Mouse (Mus musculus) liver, embryonic 11.5 days (tissue): Measurements from ENCODE around the gene Acox3. TPM values are rescaled to one million over a fixed set of nuclear protein-coding genes. Genes with fewer than 3 reads are reported as not detected.

ENCODE experiments used
- ATAC-seq: fragments of 200-750 bp; cut with Nextera tagmentation; replicated peaks from 2 replicates; pipeline ENCODE4 v1.8.0; 2017; ENCODE audit warnings: moderate number of reproducible peaks, mild to moderate bottlenecking, moderate TSS enrichment, moderate library complexity; ENCODE audit not compliant: low FRiP score
- DNase-seq: peaks from one replicate; pipeline ENCODE4 v3.0.0-alpha.2; 2017; ENCODE audit warnings: low spot score
- H3K27ac ChIP-seq: fragments of 300-500 bp; sonication (generic); 2 replicates; pipeline ENCODE4 v1.5.1; 2014; ENCODE audit warnings: mild to moderate bottlenecking, low read depth, low read length, control low read depth
- H3K27me3 ChIP-seq: fragments of 300-500 bp; sonication (generic); replicated peaks from 2 replicates; pipeline ENCODE4 v1.6.1; 2014; ENCODE audit warnings: low read length, mixed read lengths; ENCODE audit not compliant: control insufficient read depth, insufficient read depth
- H3K36me3 ChIP-seq: fragments of 300-500 bp; sonication (generic); 2 replicates; pipeline ENCODE4 v1.6.1; 2014; ENCODE audit warnings: mild to moderate bottlenecking, low read length, moderate library complexity, mixed read lengths; ENCODE audit not compliant: control insufficient read depth, insufficient read depth
- H3K4me1 ChIP-seq: fragments of 300-500 bp; sonication (generic); replicated peaks from 2 replicates; pipeline ENCODE4 v1.6.1; 2014; ENCODE audit warnings: low read length, mixed read lengths; ENCODE audit not compliant: control insufficient read depth, insufficient read depth
- H3K4me2 ChIP-seq: fragments of 300-500 bp; sonication (generic); 2 replicates; pipeline ENCODE4 v1.6.1; 2014; ENCODE audit warnings: mild to moderate bottlenecking, control low read depth, moderate library complexity
- H3K4me3 ChIP-seq: fragments of 300-500 bp; sonication (generic); 2 replicates; pipeline ENCODE4 v1.5.1; 2014; ENCODE audit warnings: low read depth, low read length, control low read depth
- H3K9ac ChIP-seq: fragments of 300-500 bp; sonication (generic); 2 replicates; pipeline ENCODE4 v1.6.1; 2014; ENCODE audit warnings: low read depth, low read length, control low read depth
- H3K9me3 ChIP-seq: fragments of 300-500 bp; sonication (generic); 2 replicates; pipeline ENCODE4 v1.6.1; 2016; ENCODE audit warnings: low read length, inconsistent platforms, mixed read lengths; ENCODE audit not compliant: control insufficient read depth
- WGBS: fragments of 180-500 bp; shearing (Covaris S2); extraction: QIAGEN DNeasy Blood & Tissue Kit; methylation state at CpG from one replicate; pipeline ENCODE4 v1.1.7; 2014; 5-methylcytosine and 5-hydroxymethylcytosine counted together
- polyA plus RNA-seq: library from polyadenylated mRNA; unstranded; fragments of >200 nt; fragmentation: Nextera tagmentation; extraction: Ambion mirVana; gene quantifications from 2 replicates; pipeline ENCODE4 v1.2.1, GENCODE M21; 2014

The Acox3 gene
- polyA plus RNA-seq, 1 experiment from 2014 or later, result 6.5 TPM

GRCm38 (mm10) chr5:35628685-35629084, 45.8 kb downstream of the Acox3 start:
- H3K36me3 ChIP-seq, result no peaks in the 10 kb centered on the region
- DNase-seq (no peak), ATAC-seq (no peak)
- no peaks in the 10 kb centered on the region for H3K9me3 ChIP-seq
- 40% methylated on average over 1 of the region's 1 CpGs for WGBS
- H3K9ac ChIP-seq, result no peak overlapping the region
- no peak overlapping the region for H3K27ac ChIP-seq
- H3K27me3 ChIP-seq, result no peaks in the 10 kb centered on the region
- H3K4me2 ChIP-seq, result no peak overlapping the region
- H3K4me1 ChIP-seq, result no peaks in the 10 kb centered on the region
- H3K4me3 ChIP-seq, result no peak overlapping the region

- no peak overlapping the region for H3K27ac ChIP-seq
Measured at GRCm38 (mm10) chr5:35629333-35629732, 46.5 kb downstream of the Acox3 start.

GRCm38 (mm10) chr5:35630706-35631105, 47.9 kb downstream of the Acox3 start:
- DNase-seq, result no peak
- Histone ChIP-seq H3K36me3 (no peaks in the 10 kb centered on the region), H3K4me3 (no peak overlapping the region), H3K4me1 (no peaks in the 10 kb centered on the region), H3K27ac (no peak overlapping the region), H3K9ac (no peak overlapping the region), H3K27me3 (no peaks in the 10 kb centered on the region), H3K4me2 (no peak overlapping the region), H3K9me3 (no peaks in the 10 kb centered on the region)
- WGBS, result 97% methylated on average over 1 of the region's 1 CpGs
- no peak for ATAC-seq

More at GRCm38 (mm10) chr5:35629333-35629732, 46.5 kb downstream of the Acox3 start:
- Histone ChIP-seq H3K4me1 (no peaks in the 10 kb centered on the region), H3K27me3 (no peaks in the 10 kb centered on the region), H3K4me3 (no peak overlapping the region), H3K36me3 (no peaks in the 10 kb centered on the region), H3K4me2 (no peak overlapping the region), H3K9me3 (no peaks in the 10 kb centered on the region), H3K9ac (no peak overlapping the region)
- ATAC-seq, result no peak
- no peak for DNase-seq

GRCm38 (mm10) chr5:35631224-35631623, 48.4 kb downstream of the Acox3 start:
- H3K36me3 ChIP-seq, result no peaks in the 10 kb centered on the region
- no peak overlapping the region for H3K27ac ChIP-seq
- no peak for DNase-seq
- no peak overlapping the region for H3K9ac ChIP-seq
- no peaks in the 10 kb centered on the region for H3K27me3 ChIP-seq
- H3K4me1 ChIP-seq, result no peaks in the 10 kb centered on the region
- no peak for ATAC-seq
- 63% methylated on average over 3 of the region's 3 CpGs for WGBS
- H3K9me3 ChIP-seq, result no peaks in the 10 kb centered on the region
- no peak overlapping the region for H3K4me2 ChIP-seq
- H3K4me3 ChIP-seq, result no peak overlapping the region

GRCm38 (mm10) chr5:35631755-35632154, 48.9 kb downstream of the Acox3 start:
- Histone ChIP-seq H3K9me3 (no peaks in the 10 kb centered on the region), H3K27me3 (no peaks in the 10 kb centered on the region), H3K4me3 (no peak overlapping the region), H3K27ac (no peak overlapping the region), H3K4me1 (no peaks in the 10 kb centered on the region), H3K36me3 (no peaks in the 10 kb centered on the region), H3K9ac (no peak overlapping the region), H3K4me2 (no peak overlapping the region)
- DNase-seq (no peak), ATAC-seq (no peak)
- 54% methylated on average over 5 of the region's 5 CpGs for WGBS

GRCm38 (mm10) chr5:35632841-35633240, 50.0 kb downstream of the Acox3 start:
- no peaks in the 10 kb centered on the region for H3K9me3 ChIP-seq
- H3K4me3 ChIP-seq, result no peak overlapping the region
- DNase-seq (no peak), ATAC-seq (no peak)
- 86% methylated on average over 6 of the region's 6 CpGs for WGBS
- no peaks in the 10 kb centered on the region for H3K36me3 ChIP-seq
- H3K4me1 ChIP-seq, result no peaks in the 10 kb centered on the region
- no peak overlapping the region for H3K9ac ChIP-seq
- H3K4me2 ChIP-seq, result no peak overlapping the region
- no peaks in the 10 kb centered on the region for H3K27me3 ChIP-seq
- no peak overlapping the region for H3K27ac ChIP-seq

- Histone ChIP-seq H3K9ac (no peak overlapping the region), H3K4me2 (no peak overlapping the region), H3K4me3 (no peak overlapping the region), H3K9me3 (no peaks in the 10 kb centered on the region), H3K36me3 (no peaks in the 10 kb centered on the region), H3K27me3 (no peaks in the 10 kb centered on the region), H3K27ac (no peak overlapping the region), H3K4me1 (no peaks in the 10 kb centered on the region)
- no peak for DNase-seq
- WGBS, result 84% methylated on average over 2 of the region's 2 CpGs
- ATAC-seq, result no peak
Measured at GRCm38 (mm10) chr5:35636016-35636415, 53.2 kb downstream of the Acox3 start.

GRCm38 (mm10) chr5:35641961-35642584, 59.2 kb downstream of the Acox3 start:
- Histone ChIP-seq H3K4me1 (no peaks in the 10 kb centered on the region), H3K4me2 (no peak overlapping the region), H3K36me3 (no peaks in the 10 kb centered on the region), H3K9ac (no peak overlapping the region), H3K27me3 (no peaks in the 10 kb centered on the region), H3K4me3 (no peak overlapping the region), H3K27ac (no peak overlapping the region), H3K9me3 (no peaks in the 10 kb centered on the region)
- DNase-seq (no peak), ATAC-seq (no peak)
- WGBS, result 60% methylated on average over 10 of the region's 10 CpGs

GRCm38 (mm10) chr5:35643401-35644048, 60.7 kb downstream of the Acox3 start:
- no peak for ATAC-seq
- 83% methylated on average over 9 of the region's 9 CpGs for WGBS

More at GRCm38 (mm10) chr5:35643401-35644048, 60.7 kb downstream of the Acox3 start:
- no peaks in the 10 kb centered on the region for H3K36me3 ChIP-seq
- no peak overlapping the region for H3K27ac ChIP-seq
- H3K9ac ChIP-seq, result no peak overlapping the region
- H3K4me2 ChIP-seq, result no peak overlapping the region
- no peak overlapping the region for H3K4me3 ChIP-seq
- no peaks in the 10 kb centered on the region for H3K27me3 ChIP-seq
- DNase-seq, result no peak
- H3K4me1 ChIP-seq, result no peaks in the 10 kb centered on the region
- H3K9me3 ChIP-seq, result no peaks in the 10 kb centered on the region
